ENCODE assay signal across 18 mouse cellular contexts in genomic region chr11:94054901-94055300, GRCm38 (mm10). TPM values are rescaled to one million over a fixed set of nuclear protein-coding genes. Genes with fewer than 3 reads are reported as not detected.
DNase-seq lines count a peak whose midpoint lies in the region; ATAC-seq and TF ChIP-seq lines count a peak whose summit lies in the region.
"Had no signal": no experiment of that assay in that cellular context is flagged by ENCODE, and none has a peak within 500 bp of the region (broad histone marks: within the 10 kb centered on the region; RNA-seq: fewer than 3 reads in every experiment).

No protein-coding gene starts in this region.

- H3K27ac ChIP-seq in forebrain, embryonic 16.5 days (ENCODE audit: low read length): no peak overlapping the region
- H3K27ac ChIP-seq in midbrain, embryonic 15.5 days: peak overlapping the region; percentile 69; the same call in 1 of the 2 replicates
- H3K27ac ChIP-seq: embryonic facial prominence, embryonic 15.5 days had no signal

- peak; percentile 35 for DNase-seq in layer of hippocampus, adult 11-12 months (ENCODE audit: low spot score)
- DNase-seq in layer of hippocampus, postnatal 36 days: no peak
- DNase-seq in brain, embryonic 14.5 days (ENCODE audit: low read depth): peak; percentile 78
- DNase-seq in kidney, adult 8-10 months: no peak
- no peak for DNase-seq in thymus, postnatal 25 days
- DNase-seq: adrenal gland, postnatal 14 days; cerebellum, postnatal 36 days; heart, adult 18-20 months; heart, postnatal 14 days; kidney, postnatal 25 days; right cerebral cortex, postnatal 14 days had no signal

- H3K4me1 ChIP-seq in forebrain, embryonic 16.5 days (replicated peaks; ENCODE audit: control insufficient read depth, insufficient read depth, low read length): peaks cover 17% of the 10 kb centered on the region
- peaks cover 15% of the 10 kb centered on the region for H3K4me1 ChIP-seq in midbrain, embryonic 15.5 days
- H3K4me1 ChIP-seq: embryonic facial prominence, embryonic 15.5 days had no signal

- 47% methylated on average over 3 of the region's 3 CpGs for WGBS in forebrain, embryonic 16.5 days
- WGBS in midbrain, embryonic 15.5 days: 54% methylated on average over 3 of the region's 3 CpGs

- no peak for TF ChIP-seq CTCF in brain, embryonic 14.5 days (IDR thresholded peaks at IDR 0.05; ENCODE audit: borderline replicate concordance, extremely low read depth, insufficient read depth, insufficient read length)

- ATAC-seq in forebrain, embryonic 16.5 days: peak; percentile 65; the same call in 1 of the 2 replicates
- no peak for ATAC-seq in midbrain, embryonic 15.5 days (replicated peaks)
- ATAC-seq: CD4-positive, CD25-positive, alpha-beta regulatory T cell, adult 4 months; intestine, postnatal 0 days had no signal

- no peaks in the 10 kb centered on the region for H3K9me3 ChIP-seq in forebrain, embryonic 16.5 days (ENCODE audit: control insufficient read depth, low read length)
- no peaks in the 10 kb centered on the region for H3K9me3 ChIP-seq in midbrain, embryonic 15.5 days
- H3K9me3 ChIP-seq: embryonic facial prominence, embryonic 15.5 days; megakaryocyte, embryonic 14.5 days had no signal

- peaks cover 19% of the 10 kb centered on the region for H3K36me3 ChIP-seq in forebrain, embryonic 16.5 days (ENCODE audit: control insufficient read depth, insufficient read depth)
- H3K36me3 ChIP-seq in midbrain, embryonic 15.5 days (replicated peaks): peaks cover 8% of the 10 kb centered on the region; the same call in 1 of the 2 replicates

- no peak overlapping the region for H3K4me2 ChIP-seq in forebrain, embryonic 16.5 days (ENCODE audit: low read length)
- H3K4me2 ChIP-seq in midbrain, embryonic 15.5 days: no peak overlapping the region
- H3K4me2 ChIP-seq: embryonic facial prominence, embryonic 15.5 days; liver, embryonic 11.5 days had no signal

- no peaks in the 10 kb centered on the region for H3K27me3 ChIP-seq in forebrain, embryonic 16.5 days (replicated peaks; ENCODE audit: control insufficient read depth, insufficient read depth, low read length)
- no peaks in the 10 kb centered on the region for H3K27me3 ChIP-seq in midbrain, embryonic 15.5 days (replicated peaks)
- H3K27me3 ChIP-seq: embryonic facial prominence, embryonic 15.5 days; megakaryocyte, embryonic 14.5 days had no signal

- no peak overlapping the region for H3K9ac ChIP-seq in forebrain, embryonic 16.5 days (replicated peaks; ENCODE audit: low read depth, low read length)
- no peak overlapping the region for H3K9ac ChIP-seq in midbrain, embryonic 15.5 days
- H3K9ac ChIP-seq: embryonic facial prominence, embryonic 15.5 days had no signal

- TF ChIP-seq POLR2A in brain, embryonic 14.5 days (IDR thresholded peaks at IDR 0.05; ENCODE audit: borderline replicate concordance, extremely low read depth, insufficient read depth, insufficient read length, poor library complexity, severe bottlenecking): no peak

- no peak overlapping the region for H3K4me3 ChIP-seq in forebrain, embryonic 16.5 days (replicated peaks; ENCODE audit: low read length)
- H3K4me3 ChIP-seq in midbrain, embryonic 15.5 days: no peak overlapping the region
- H3K4me3 ChIP-seq: embryonic facial prominence, embryonic 15.5 days; megakaryocyte, embryonic 14.5 days had no signal

RNA-seq across cellular contexts. Expression of gene Spag9, which starts 59.0 kb away (rescaled TPM):
- total RNA-seq in layer of hippocampus, postnatal 36 days (2021): 100 to 1,000 TPM; 217 to 221 TPM
- 91.9 and 112 TPM in 2 replicates for polyA plus RNA-seq in brain, embryonic 14.5 days (2012; rRNA removed)
- polyA plus RNA-seq in forebrain, embryonic 16.5 days (2015; fragmentation: Nextera tagmentation; extraction: Ambion mirVana): 99.1 and 108 TPM in 2 replicates
- polyA plus RNA-seq in midbrain, embryonic 15.5 days (2015; fragmentation: Nextera tagmentation; extraction: Ambion mirVana): 85.5 and 88.9 TPM in 2 replicates

Comparison
In these comparisons a context has a peak if more than half of its experiments do, and no peak if none do; other contexts are left out.
1. DNase-seq: peak in layer of hippocampus, adult 11-12 months (single experiment) and brain, embryonic 14.5 days (single experiment); none in layer of hippocampus, postnatal 36 days (0 of 2), kidney, adult 8-10 months (0 of 2) and thymus, postnatal 25 days (single experiment).